Comparison of ENCODE assay signal across 34 mouse cellular contexts in genomic region chr3:157371509-157371908, GRCm38 (mm10).
"Had no signal": no experiment of that assay in that cellular context is flagged by ENCODE, and none has a peak within 500 bp of the region (broad histone marks: within the 10 kb centered on the region; RNA-seq: fewer than 3 reads in every experiment).

No protein-coding gene starts in this region.

- H3K9ac ChIP-seq: heart, embryonic 12.5 days; heart, embryonic 13.5 days; heart, embryonic 15.5 days; hindbrain, embryonic 12.5 days; hindbrain, embryonic 13.5 days; hindbrain, embryonic 14.5 days; hindbrain, embryonic 15.5 days; intestine, embryonic 15.5 days; kidney, embryonic 15.5 days had no signal

- H3K9me3 ChIP-seq: heart, embryonic 12.5 days; heart, embryonic 13.5 days; heart, embryonic 15.5 days; hindbrain, embryonic 10.5 days; hindbrain, embryonic 12.5 days; hindbrain, embryonic 13.5 days; hindbrain, embryonic 15.5 days; intestine, embryonic 15.5 days; kidney, embryonic 15.5 days had no signal

- H3K4me3 ChIP-seq: heart, embryonic 12.5 days; heart, embryonic 13.5 days; heart, embryonic 15.5 days; hindbrain, embryonic 10.5 days; hindbrain, embryonic 12.5 days; hindbrain, embryonic 13.5 days; hindbrain, embryonic 15.5 days; intestine, embryonic 15.5 days; kidney, embryonic 15.5 days; layer of hippocampus, adult 2 months; left cerebral cortex, adult 2 months had no signal

- H3K4me2 ChIP-seq: heart, embryonic 12.5 days; heart, embryonic 13.5 days; heart, embryonic 15.5 days; hindbrain, embryonic 12.5 days; hindbrain, embryonic 13.5 days; hindbrain, embryonic 14.5 days; hindbrain, embryonic 15.5 days; intestine, embryonic 15.5 days; kidney, embryonic 15.5 days had no signal

- DNase-seq: heart, postnatal 10 days; heart, postnatal 14 days; heart, postnatal 36 days; heart, postnatal 4 days; kidney, adult 11 months; kidney, adult 18-20 months; kidney, adult 2 months; kidney, adult 8-10 months; kidney, adult 9 months; kidney, postnatal 10 days; kidney, postnatal 14 days; kidney, postnatal 25 days; kidney, postnatal 36 days; kidney, postnatal 4 days; layer of hippocampus, adult 9-11 months; layer of hippocampus, postnatal 36 days had no signal

- H3K36me3 ChIP-seq: heart, embryonic 12.5 days; heart, embryonic 13.5 days; heart, embryonic 15.5 days; hindbrain, embryonic 10.5 days; hindbrain, embryonic 12.5 days; hindbrain, embryonic 13.5 days; hindbrain, embryonic 15.5 days; intestine, embryonic 15.5 days; kidney, embryonic 15.5 days had no signal

- H3K4me1 ChIP-seq: heart, embryonic 12.5 days; heart, embryonic 13.5 days; heart, embryonic 15.5 days; hindbrain, embryonic 10.5 days; hindbrain, embryonic 12.5 days; hindbrain, embryonic 13.5 days; hindbrain, embryonic 15.5 days; intestine, embryonic 15.5 days; kidney, embryonic 15.5 days had no signal

- H3K27me3 ChIP-seq: heart, embryonic 12.5 days; heart, embryonic 13.5 days; heart, embryonic 15.5 days; hindbrain, embryonic 12.5 days; hindbrain, embryonic 13.5 days; hindbrain, embryonic 15.5 days; intestine, embryonic 15.5 days; kidney, embryonic 15.5 days had no signal

- ATAC-seq: hindbrain, embryonic 16.5 days; hindbrain, postnatal 0 days; inflammation-experienced regulatory T-cells, adult 6 months; intestine, embryonic 15.5 days; intestine, embryonic 16.5 days; intestine, postnatal 0 days had no signal

- H3K27ac ChIP-seq: heart, embryonic 13.5 days; heart, embryonic 15.5 days; hindbrain, embryonic 10.5 days; hindbrain, embryonic 12.5 days; hindbrain, embryonic 13.5 days; hindbrain, embryonic 14.5 days; hindbrain, embryonic 15.5 days; hindbrain, postnatal 0 days; intestine, embryonic 15.5 days; kidney, embryonic 15.5 days; kidney, postnatal 0 days; layer of hippocampus, adult 2 months; left cerebral cortex, adult 2 months had no signal
